Mouse (Mus musculus) spleen, adult 2 months (tissue): ENCODE results near the gene Tacc2. TPM values are rescaled to one million over a fixed set of nuclear protein-coding genes. Genes with fewer than 3 reads are reported as not detected.

Experiments
- DNase-seq, 2 experiments: peaks; one replicate each; pipeline versions ENCODE4 v3.0.0 to v3.0.0-alpha.2; 2012 to 2021; ENCODE audit warnings: low spot score in 2 of 2, low read depth in 1 of 2
- H3K27ac ChIP-seq: fragments of 200-500 bp; 2 replicates; pipeline ENCODE4 v1.5.1; 2012; ENCODE audit warnings: low read length, inconsistent platforms; ENCODE audit not compliant: insufficient read depth
- H3K27me3 ChIP-seq: fragments of 200-500 bp; 2 replicates; pipeline ENCODE4 v1.6.1; 2012; ENCODE audit warnings: mild to moderate bottlenecking, moderate library complexity, low read length, inconsistent platforms; ENCODE audit not compliant: control insufficient read depth, insufficient read depth
- H3K36me3 ChIP-seq: fragments of 200-500 bp; 2 replicates; pipeline ENCODE4 v1.6.1; 2012; ENCODE audit warnings: mild to moderate bottlenecking, low read length, inconsistent platforms; ENCODE audit not compliant: control insufficient read depth, insufficient read depth
- H3K4me1 ChIP-seq: fragments of 200-500 bp; 2 replicates; pipeline ENCODE4 v1.6.1; 2011; ENCODE audit warnings: inconsistent platforms; ENCODE audit not compliant: control insufficient read depth, insufficient read depth, insufficient read length
- H3K4me3 ChIP-seq: fragments of 200-500 bp; 2 replicates; pipeline ENCODE4 v1.5.1; 2011; ENCODE audit warnings: mild to moderate bottlenecking, inconsistent platforms; ENCODE audit not compliant: insufficient read depth, insufficient read length; ENCODE audit errors: extremely low read depth
- CTCF ChIP-seq: fragments of 200-500 bp; IDR thresholded peaks from 2 replicates; pipeline ENCODE4 v1.5.1; 2011; ENCODE audit warnings: mild to moderate bottlenecking, inconsistent platforms; ENCODE audit not compliant: insufficient read depth, insufficient read length, insufficient replicate concordance; ENCODE audit errors: extremely low read depth
- POLR2A ChIP-seq: fragments of 200-500 bp; IDR thresholded peaks from 2 replicates; pipeline ENCODE4 v1.6.1; 2011; ENCODE audit warnings: low read depth, low read length, inconsistent platforms
- WGBS: fragments of 180-500 bp; shearing (Covaris S2); methylation state at CpG from one replicate; pipeline ENCODE4 v1.1.7; 2018; 5-methylcytosine and 5-hydroxymethylcytosine counted together
- polyA plus RNA-seq: library from polyadenylated mRNA; depleted of rRNA; stranded (reverse); fragments of >200 nt; gene quantifications from 2 replicates; pipeline ENCODE4 v1.2.3, GENCODE M21; 2012

The Tacc2 gene
- polyA plus RNA-seq, 1 experiment = 4.3 TPM

- Histone ChIP-seq H3K4me1 (peaks cover 2% of the 10 kb centered on the region; the same call in 1 of the 2 replicates), H3K27me3 (no peaks in the 10 kb centered on the region), H3K36me3 (no peaks in the 10 kb centered on the region), H3K4me3 (no peak overlapping the region), H3K27ac (no peak overlapping the region)
- DNase-seq = no peak
- WGBS = 79% methylated on average over 4 of the region's 4 CpGs
- TF ChIP-seq POLR2A = no peak
- TF ChIP-seq CTCF = no peak
These were observed 70.8 kb downstream of the Tacc2 start for GRCm38 (mm10) chr7:130648061-130648460.

- H3K27me3 ChIP-seq = no peaks in the 10 kb centered on the region
- no peak overlapping the region for H3K4me3 ChIP-seq
- TF ChIP-seq CTCF = no peak
- TF ChIP-seq POLR2A = no peak
- no peak overlapping the region for H3K27ac ChIP-seq
- no peak for DNase-seq
- peaks cover 2% of the 10 kb centered on the region; the same call in 1 of the 2 replicates for H3K4me1 ChIP-seq
- no peaks in the 10 kb centered on the region for H3K36me3 ChIP-seq
- WGBS = 78% methylated on average over 7 of the region's 7 CpGs
These were observed 72.0 kb downstream of the Tacc2 start for GRCm38 (mm10) chr7:130649257-130649656.

GRCm38 (mm10) chr7:130650621-130651020 lies 73.4 kb downstream of the Tacc2 start:
- H3K27ac ChIP-seq = no peak overlapping the region
- DNase-seq = no peak
- H3K4me3 ChIP-seq = no peak overlapping the region
- no peak for TF ChIP-seq POLR2A
- no peaks in the 10 kb centered on the region for H3K36me3 ChIP-seq
- 96% methylated on average over 5 of the region's 5 CpGs for WGBS
- H3K4me1 ChIP-seq = peaks cover 2% of the 10 kb centered on the region; the same call in 1 of the 2 replicates
- no peaks in the 10 kb centered on the region for H3K27me3 ChIP-seq

- Histone ChIP-seq H3K27me3 (no peaks in the 10 kb centered on the region), H3K27ac (no peak overlapping the region), H3K4me3 (no peak overlapping the region), H3K4me1 (no peaks in the 10 kb centered on the region; the same call in 1 of the 2 replicates), H3K36me3 (no peaks in the 10 kb centered on the region)
- WGBS = 89% methylated on average over 6 of the region's 6 CpGs
- no peak for DNase-seq
- TF ChIP-seq CTCF (no peak), POLR2A (no peak)
These were observed 75.9 kb downstream of the Tacc2 start for GRCm38 (mm10) chr7:130653036-130653555.

GRCm38 (mm10) chr7:130654562-130654961 lies 77.3 kb downstream of the Tacc2 start:
- Histone ChIP-seq H3K27ac (no peak overlapping the region), H3K36me3 (no peaks in the 10 kb centered on the region)

GRCm38 (mm10) chr7:130656965-130657364 lies 79.7 kb downstream of the Tacc2 start:
- TF ChIP-seq POLR2A (no peak), CTCF (no peak)
- H3K4me3 ChIP-seq = no peak overlapping the region
- no peaks in the 10 kb centered on the region; the same call in 1 of the 2 replicates for H3K4me1 ChIP-seq
- WGBS = 92% methylated on average over 8 of the region's 8 CpGs
- no peaks in the 10 kb centered on the region for H3K27me3 ChIP-seq
- DNase-seq = no peak
- H3K36me3 ChIP-seq = no peaks in the 10 kb centered on the region
- H3K27ac ChIP-seq = no peak overlapping the region

More at GRCm38 (mm10) chr7:130654562-130654961, 77.3 kb downstream of the Tacc2 start:
- WGBS = 81% methylated on average over 2 of the region's 2 CpGs
- no peak for DNase-seq
- TF ChIP-seq CTCF (no peak), POLR2A (no peak)
- Histone ChIP-seq H3K4me3 (no peak overlapping the region), H3K4me1 (no peaks in the 10 kb centered on the region; the same call in 1 of the 2 replicates), H3K27me3 (no peaks in the 10 kb centered on the region)

GRCm38 (mm10) chr7:130657751-130658150 lies 80.5 kb downstream of the Tacc2 start:
- H3K36me3 ChIP-seq = no peaks in the 10 kb centered on the region
- H3K4me3 ChIP-seq = no peak overlapping the region
- TF ChIP-seq CTCF (no peak), POLR2A (no peak)
- no peak overlapping the region for H3K27ac ChIP-seq
- no peaks in the 10 kb centered on the region; the same call in 1 of the 2 replicates for H3K4me1 ChIP-seq
- 33% methylated on average over 13 of the region's 13 CpGs for WGBS
- DNase-seq = no peak
- H3K27me3 ChIP-seq = no peaks in the 10 kb centered on the region
